Mouse (Mus musculus) neutrophil, adult 5-6 weeks (primary cell): ENCODE measurements around the gene 1810049J17Rik. TPM values are rescaled to one million over a fixed set of nuclear protein-coding genes. Genes with fewer than 3 reads are reported as not detected.

ENCODE experiments used
- total RNA-seq: library from RNA; stranded (forward); fragments of 200-1000 nt; gene quantifications from 2 replicates; pipeline ENCODE4 v1.2.3, GENCODE M21; 2017

The 1810049J17Rik gene
- total RNA-seq, 1 experiment from 2014 or later, result not detected

Other genes with a start within 250 kb of the 1810049J17Rik start
- gene Zfr, start 204.1 kb downstream of the 1810049J17Rik start, total RNA-seq, result 71.1 and 83.7 TPM in 2 replicates
- gene Mtmr12, start 116.9 kb downstream of the 1810049J17Rik start, total RNA-seq, result 29.7 and 32.8 TPM in 2 replicates
- gene Golph3, start 449 bp downstream of the 1810049J17Rik start, total RNA-seq, result 106 and 111 TPM in 2 replicates